Mouse (Mus musculus): ENCODE measurements around the gene Cttn. TPM values are rescaled to one million over a fixed set of nuclear protein-coding genes. Genes with fewer than 3 reads are reported as not detected.

The Cttn gene
- polyA plus RNA-seq, 1 experiment from 2014 or later = 194 TPM

DNA sequence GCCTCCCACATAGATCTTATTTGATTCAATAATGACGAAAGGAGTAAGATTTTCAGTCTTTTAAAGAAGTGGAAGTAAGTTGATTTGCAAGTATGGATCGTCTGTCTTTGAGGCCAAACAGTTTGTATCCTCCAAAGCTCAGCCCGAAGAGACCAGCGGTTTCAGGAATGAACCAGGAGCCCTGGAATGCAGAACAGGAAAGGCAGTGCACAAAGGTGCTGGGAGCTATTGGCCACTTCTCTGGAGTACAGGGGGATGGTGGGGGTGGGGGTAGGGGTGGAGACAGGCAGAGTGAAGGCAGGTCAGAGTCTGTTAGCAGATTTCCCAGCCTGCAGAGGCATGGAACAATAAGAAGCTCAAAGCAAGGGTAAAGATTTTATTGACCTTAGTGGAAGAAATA lies 2.7 kb upstream of the Cttn start:
- H3K4me3 ChIP-seq (replicated peaks) = no peak overlapping the region
- H3K9ac ChIP-seq (replicated peaks) = no peak overlapping the region
- H3K27me3 ChIP-seq = no peaks in the 10 kb centered on the region
- 76% methylated on average over 4 of the region's 4 CpGs for WGBS
- H3K27ac ChIP-seq = no peak overlapping the region
- H3K9me3 ChIP-seq = no peaks in the 10 kb centered on the region
- ATAC-seq = no peak
- H3K36me3 ChIP-seq = peaks cover 25% of the 10 kb centered on the region
- peaks cover 17% of the 10 kb centered on the region for H3K4me1 ChIP-seq (replicated peaks)
- H3K4me2 ChIP-seq (replicated peaks) = no peak overlapping the region

DNA sequence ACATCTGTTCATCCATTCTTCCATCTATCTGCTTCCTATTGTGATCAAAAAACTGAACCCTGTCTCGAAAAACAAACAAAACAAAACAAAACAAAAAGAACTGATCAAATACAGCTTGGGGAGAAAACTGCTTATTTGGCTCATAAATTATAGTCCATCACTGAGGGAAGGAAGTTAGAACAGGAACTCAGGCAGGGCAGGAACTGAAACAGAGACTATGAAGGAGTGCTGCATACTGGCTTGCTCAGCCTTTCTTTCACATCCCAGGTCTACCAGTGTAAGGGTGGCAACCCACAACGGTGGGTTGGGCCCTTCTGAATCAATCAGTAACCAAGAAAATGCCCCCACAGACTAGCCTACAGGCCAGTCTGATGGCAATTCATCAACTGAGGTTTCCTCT lies 294 bp upstream of the Cttn start:
- Histone ChIP-seq H3K27me3 (no peaks in the 10 kb centered on the region), H3K36me3 (peaks cover 7% of the 10 kb centered on the region), H3K27ac (peak overlapping the region; percentile 83), H3K9me3 (no peaks in the 10 kb centered on the region), H3K4me1 (replicated peaks) (peaks cover 22% of the 10 kb centered on the region), H3K4me2 (replicated peaks) (peak overlapping the region; percentile 98), H3K9ac (replicated peaks) (peak overlapping the region; percentile 98), H3K4me3 (replicated peaks) (peak overlapping the region; percentile 97)
- WGBS = 84% methylated on average over 2 of the region's 2 CpGs
- ATAC-seq = no peak

DNA sequence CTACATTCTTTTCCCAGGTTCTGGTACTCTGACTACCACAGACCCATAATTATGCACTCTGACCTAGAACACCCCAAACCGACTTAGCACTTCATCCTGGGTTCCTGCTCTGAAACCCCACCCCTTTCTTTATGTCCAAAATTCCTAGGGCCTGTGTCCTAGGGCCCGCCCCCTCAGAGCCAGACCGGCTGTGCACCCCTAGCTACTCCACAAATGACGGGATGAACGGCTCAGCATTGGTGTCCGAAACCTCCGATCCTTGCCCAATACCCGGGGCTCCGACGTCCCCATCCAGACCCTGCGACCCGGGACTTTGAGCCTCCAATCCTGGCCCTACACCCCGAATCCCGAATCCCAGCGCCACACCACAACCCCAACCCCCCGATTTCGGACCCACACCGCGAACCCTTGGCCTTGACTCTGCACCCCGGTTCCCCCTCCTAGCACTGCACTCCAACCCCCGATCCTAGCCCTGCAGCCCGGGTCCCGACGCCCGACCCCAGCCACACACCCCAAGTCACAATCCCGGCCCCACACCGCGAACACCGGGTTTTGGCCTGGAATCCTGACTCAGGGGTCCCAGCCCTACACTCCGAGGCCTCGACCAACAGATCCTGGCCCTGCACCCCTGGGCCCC lies 783 bp downstream of the Cttn start:
- ATAC-seq = peak; percentile 51
- Histone ChIP-seq H3K9me3 (no peaks in the 10 kb centered on the region), H3K4me2 (replicated peaks) (peak overlapping the region; percentile 98), H3K27me3 (no peaks in the 10 kb centered on the region), H3K4me3 (replicated peaks) (peak overlapping the region; percentile 97), H3K36me3 (peaks cover 9% of the 10 kb centered on the region), H3K4me1 (replicated peaks) (peaks cover 22% of the 10 kb centered on the region), H3K27ac (peak overlapping the region; percentile 83), H3K9ac (replicated peaks) (peak overlapping the region; percentile 98)
- 2% methylated on average over 31 of the region's 31 CpGs for WGBS

- peak overlapping the region; percentile 98 for H3K4me2 ChIP-seq (replicated peaks)
- H3K4me1 ChIP-seq (replicated peaks) = peaks cover 22% of the 10 kb centered on the region
- no peak overlapping the region for H3K27ac ChIP-seq
- no peaks in the 10 kb centered on the region for H3K27me3 ChIP-seq
- H3K9me3 ChIP-seq = no peaks in the 10 kb centered on the region
- peaks cover 17% of the 10 kb centered on the region for H3K36me3 ChIP-seq
- WGBS = 22% methylated on average over 4 of the region's 4 CpGs
- H3K9ac ChIP-seq (replicated peaks) = peak overlapping the region; percentile 98
- ATAC-seq = no peak
- peak overlapping the region; percentile 97 for H3K4me3 ChIP-seq (replicated peaks)
Observed at GRCm38 (mm10) chr7:144469181-144469641, 1.6 kb downstream of the Cttn start.

GRCm38 (mm10) chr7:144468741-144469140 lies 2.1 kb downstream of the Cttn start:
- H3K9ac ChIP-seq (replicated peaks) = peak overlapping the region; percentile 3; the same call in 1 of the 2 replicates
- no peaks in the 10 kb centered on the region for H3K9me3 ChIP-seq
- H3K4me3 ChIP-seq (replicated peaks) = peak overlapping the region; percentile 97; the same call in 1 of the 2 replicates
- peaks cover 22% of the 10 kb centered on the region for H3K36me3 ChIP-seq
- peaks cover 22% of the 10 kb centered on the region for H3K4me1 ChIP-seq (replicated peaks)
- H3K27ac ChIP-seq = no peak overlapping the region
- no peaks in the 10 kb centered on the region for H3K27me3 ChIP-seq
- WGBS = 90% methylated on average over 5 of the region's 5 CpGs
- no peak for ATAC-seq
- H3K4me2 ChIP-seq (replicated peaks) = peak overlapping the region; percentile 98

DNA sequence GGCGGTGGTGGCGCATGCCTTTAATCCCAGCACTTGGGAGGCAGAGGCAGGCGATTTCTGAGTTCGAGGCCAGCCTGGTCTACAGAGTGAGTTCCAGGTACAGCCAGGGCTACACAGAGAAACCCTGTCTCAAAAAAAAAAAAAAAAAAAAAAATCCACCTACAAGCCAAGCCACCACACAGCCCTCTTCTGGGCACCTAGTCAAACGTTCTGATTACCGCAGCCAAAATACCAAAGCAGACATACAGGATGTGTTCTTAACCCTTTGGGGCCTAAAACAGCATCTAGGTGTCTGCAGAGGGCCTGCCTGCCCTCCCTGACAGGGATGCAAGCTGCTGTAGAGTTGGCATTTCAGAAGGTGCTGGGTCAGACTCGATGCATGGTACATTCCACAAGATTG lies 8.2 kb downstream of the Cttn start:
- Histone ChIP-seq H3K9ac (replicated peaks) (no peak overlapping the region), H3K27me3 (no peaks in the 10 kb centered on the region), H3K27ac (no peak overlapping the region), H3K4me2 (replicated peaks) (no peak overlapping the region), H3K36me3 (peaks cover 83% of the 10 kb centered on the region), H3K4me1 (replicated peaks) (no peaks in the 10 kb centered on the region), H3K9me3 (no peaks in the 10 kb centered on the region), H3K4me3 (replicated peaks) (no peak overlapping the region)
- no peak for ATAC-seq
- 93% methylated on average over 7 of the region's 7 CpGs for WGBS

DNA sequence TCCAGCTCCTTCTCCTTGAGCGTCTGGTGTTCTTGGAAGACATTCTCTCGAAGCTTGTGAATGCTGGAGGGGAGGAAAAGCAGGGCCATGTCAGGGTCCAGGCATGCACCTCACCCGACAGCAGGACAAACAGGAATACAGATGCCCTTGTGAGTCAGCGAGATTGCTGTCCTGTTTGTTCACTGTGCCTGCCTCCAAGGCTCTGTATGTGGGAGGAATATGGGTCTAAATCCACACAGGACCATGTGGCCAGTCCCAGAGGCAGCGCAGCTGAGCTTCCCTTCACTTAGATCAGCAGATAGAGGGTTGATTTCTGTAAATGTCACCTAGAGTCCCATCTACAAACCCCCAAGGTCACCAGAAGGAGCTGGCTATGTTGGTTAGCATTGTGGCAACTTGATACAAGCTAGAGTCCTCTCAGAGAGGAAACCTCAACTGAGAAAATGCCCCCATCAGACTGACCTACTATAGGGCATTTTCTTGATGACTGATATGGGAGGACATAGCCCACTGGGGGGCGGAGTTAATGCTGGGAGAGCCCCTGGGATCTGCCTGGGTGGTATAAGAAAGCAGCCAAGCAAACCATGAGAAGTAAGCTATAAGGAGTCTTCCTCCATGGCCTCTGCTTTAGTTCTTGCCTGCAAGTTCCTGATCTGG lies 9.4 kb downstream of the Cttn start:
- H3K4me2 ChIP-seq (replicated peaks) = no peak overlapping the region
- no peak overlapping the region for H3K27ac ChIP-seq
- peaks cover 96% of the 10 kb centered on the region for H3K36me3 ChIP-seq
- H3K9ac ChIP-seq (replicated peaks) = no peak overlapping the region
- H3K9me3 ChIP-seq = no peaks in the 10 kb centered on the region
- WGBS = 94% methylated on average over 6 of the region's 6 CpGs
- no peaks in the 10 kb centered on the region for H3K4me1 ChIP-seq (replicated peaks)
- H3K27me3 ChIP-seq = no peaks in the 10 kb centered on the region
- ATAC-seq = no peak
- H3K4me3 ChIP-seq (replicated peaks) = no peak overlapping the region

DNA sequence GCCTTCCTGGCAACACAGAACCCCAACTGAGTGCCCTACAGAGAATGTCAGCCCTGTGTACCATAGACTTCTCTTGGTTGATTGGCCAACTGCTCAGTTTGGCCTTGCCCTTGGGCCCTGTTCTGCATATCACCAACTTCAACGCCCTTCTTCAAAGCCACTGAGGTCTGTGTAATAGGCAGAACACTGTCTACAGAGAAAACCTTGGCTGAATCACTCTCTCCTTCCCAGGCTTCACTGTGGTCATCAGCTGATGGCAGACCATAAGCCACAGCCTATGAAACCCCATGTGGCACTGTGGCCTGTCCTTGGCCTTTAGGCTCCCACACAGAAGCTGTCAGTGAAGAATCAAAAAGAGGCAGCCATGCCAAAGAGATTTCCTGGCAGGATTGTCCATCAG lies 11.9 kb downstream of the Cttn start:
- Histone ChIP-seq H3K27ac (no peak overlapping the region), H3K36me3 (peaks cover 100% of the 10 kb centered on the region), H3K4me1 (replicated peaks) (no peaks in the 10 kb centered on the region), H3K9ac (replicated peaks) (no peak overlapping the region), H3K9me3 (no peaks in the 10 kb centered on the region), H3K4me3 (replicated peaks) (no peak overlapping the region), H3K4me2 (replicated peaks) (no peak overlapping the region), H3K27me3 (no peaks in the 10 kb centered on the region)
- no peak for ATAC-seq
- WGBS = 97% methylated on average over 1 of the region's 1 CpGs

GRCm38 (mm10) chr7:144450661-144451060 lies 20.1 kb downstream of the Cttn start:
- Histone ChIP-seq H3K36me3 (peaks cover 100% of the 10 kb centered on the region), H3K9me3 (no peaks in the 10 kb centered on the region), H3K4me2 (replicated peaks) (no peak overlapping the region), H3K4me1 (replicated peaks) (no peaks in the 10 kb centered on the region), H3K27me3 (no peaks in the 10 kb centered on the region), H3K9ac (replicated peaks) (no peak overlapping the region), H3K4me3 (replicated peaks) (no peak overlapping the region), H3K27ac (no peak overlapping the region)
- no peak for ATAC-seq
- WGBS = 91% methylated on average over 9 of the region's 9 CpGs

DNA sequence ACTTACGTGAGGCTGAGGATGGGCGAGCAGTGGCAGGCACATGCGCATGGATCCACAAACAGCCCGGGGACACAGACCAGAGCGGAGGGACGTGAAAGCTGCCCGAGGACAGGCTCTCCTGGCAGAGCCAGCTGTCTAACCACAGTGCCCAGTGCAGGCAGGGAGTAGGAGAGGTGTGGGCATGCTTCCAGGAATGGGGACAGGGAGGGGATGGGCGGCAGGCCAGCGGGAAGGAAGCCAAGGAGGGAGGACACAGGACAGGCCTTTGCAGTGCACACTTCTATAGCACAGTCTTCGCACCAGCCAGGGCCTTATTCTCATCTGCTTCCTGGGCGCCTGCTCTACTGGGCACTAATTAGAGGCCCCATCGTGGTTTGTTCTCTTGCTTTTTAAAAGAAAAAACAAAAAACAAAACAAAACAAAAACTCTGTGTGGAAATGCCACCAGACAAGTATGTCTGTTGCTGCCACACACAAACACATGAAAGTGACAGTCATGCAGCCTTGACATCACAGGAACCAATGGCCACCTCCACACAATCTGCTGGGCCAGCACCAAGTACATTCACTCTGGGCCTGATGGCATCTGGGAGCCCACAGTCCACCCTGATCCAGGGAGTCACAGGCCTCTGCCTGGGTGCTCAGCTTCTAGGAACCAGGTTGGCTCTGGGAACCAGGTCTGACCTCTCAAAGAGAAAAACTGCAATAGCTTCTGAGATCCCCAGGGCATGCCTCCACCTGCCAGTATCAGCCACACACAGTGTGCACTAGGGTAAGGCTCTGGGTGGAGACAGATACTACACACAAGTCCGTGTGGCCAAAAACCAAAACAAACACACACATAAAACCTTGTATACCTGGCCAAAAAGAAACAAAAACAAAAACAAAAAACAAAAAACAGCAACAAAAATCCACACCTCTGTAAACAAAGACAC lies 20.9 kb downstream of the Cttn start:
- Histone ChIP-seq H3K9me3 (no peaks in the 10 kb centered on the region), H3K4me1 (replicated peaks) (no peaks in the 10 kb centered on the region), H3K4me3 (replicated peaks) (no peak overlapping the region), H3K27me3 (no peaks in the 10 kb centered on the region), H3K9ac (replicated peaks) (no peak overlapping the region), H3K27ac (no peak overlapping the region), H3K4me2 (replicated peaks) (no peak overlapping the region), H3K36me3 (peaks cover 100% of the 10 kb centered on the region)
- WGBS = 87% methylated on average over 13 of the region's 13 CpGs
- ATAC-seq = peak; percentile 81

GRCm38 (mm10) chr7:144448186-144448585 lies 22.6 kb downstream of the Cttn start:
- ATAC-seq = no peak
- peaks cover 99% of the 10 kb centered on the region for H3K36me3 ChIP-seq
- no peaks in the 10 kb centered on the region for H3K27me3 ChIP-seq
- no peak overlapping the region for H3K27ac ChIP-seq
- no peak overlapping the region for H3K4me2 ChIP-seq (replicated peaks)
- WGBS = 92% methylated on average over 1 of the region's 1 CpGs
- no peaks in the 10 kb centered on the region for H3K4me1 ChIP-seq (replicated peaks)
- H3K9me3 ChIP-seq = no peaks in the 10 kb centered on the region
- H3K4me3 ChIP-seq (replicated peaks) = no peak overlapping the region
- H3K9ac ChIP-seq (replicated peaks) = no peak overlapping the region

GRCm38 (mm10) chr7:144447146-144447545 lies 23.7 kb downstream of the Cttn start:
- no peak overlapping the region for H3K27ac ChIP-seq
- peaks cover 98% of the 10 kb centered on the region for H3K36me3 ChIP-seq
- WGBS = 89% methylated on average over 3 of the region's 3 CpGs
- H3K4me1 ChIP-seq (replicated peaks) = no peaks in the 10 kb centered on the region
- H3K4me2 ChIP-seq (replicated peaks) = no peak overlapping the region
- H3K9me3 ChIP-seq = no peaks in the 10 kb centered on the region
- no peak for ATAC-seq
- H3K4me3 ChIP-seq (replicated peaks) = no peak overlapping the region
- H3K27me3 ChIP-seq = no peaks in the 10 kb centered on the region
- H3K9ac ChIP-seq (replicated peaks) = no peak overlapping the region
